Mouse (Mus musculus) liver, embryonic 13.5 days (tissue): ENCODE measurements at regions not wholly inside any gene's neighbourhood (a gene's known extent, or its start where the extent isn't known, plus 50 kb on each side); places are given as distances from the start of the nearest gene placed in this dataset.
"Not testable (repeated sequence)": the region's sequence is repeated elsewhere in the genome, so short reads cannot be mapped to it uniquely, and the experiment has no call there.

Source experiments
- ATAC-seq: fragments of 200-750 bp; cut with Nextera tagmentation; 2 replicates; pipeline ENCODE4 v1.8.0; 2017; ENCODE audit warnings: low read depth, mild to moderate bottlenecking, moderate number of reproducible peaks, moderate library complexity
- DNase-seq: peaks from one replicate; pipeline ENCODE4 v3.0.0; 2022
- H3K27ac ChIP-seq: fragments of 300-500 bp; sonication (generic); 2 replicates; pipeline ENCODE4 v1.5.1; 2015; ENCODE audit warnings: moderate library complexity, mild to moderate bottlenecking, inconsistent platforms
- H3K27me3 ChIP-seq: fragments of 300-500 bp; sonication (generic); 2 replicates; pipeline ENCODE4 v1.6.1; 2015; ENCODE audit warnings: mild to moderate bottlenecking, inconsistent platforms
- H3K36me3 ChIP-seq: fragments of 300-500 bp; sonication (generic); 2 replicates; pipeline ENCODE4 v1.6.1; 2015; ENCODE audit warnings: mild to moderate bottlenecking, inconsistent platforms
- H3K4me1 ChIP-seq: fragments of 300-500 bp; sonication (generic); replicated peaks from 2 replicates; pipeline ENCODE4 v1.6.1; 2015; ENCODE audit warnings: inconsistent platforms
- H3K4me2 ChIP-seq: fragments of 300-500 bp; sonication (generic); 2 replicates; pipeline ENCODE4 v1.6.1; 2015; ENCODE audit warnings: inconsistent platforms, mild to moderate bottlenecking, moderate library complexity
- H3K4me3 ChIP-seq: fragments of 300-500 bp; sonication (generic); replicated peaks from 2 replicates; pipeline ENCODE4 v1.5.1; 2015; ENCODE audit warnings: mild to moderate bottlenecking, inconsistent platforms
- H3K9ac ChIP-seq: fragments of 300-500 bp; sonication (generic); 2 replicates; pipeline ENCODE4 v1.6.1; 2015; ENCODE audit warnings: mild to moderate bottlenecking, inconsistent platforms
- H3K9me3 ChIP-seq: fragments of 300-500 bp; sonication (generic); replicated peaks from 2 replicates; pipeline ENCODE4 v1.6.1; 2016; ENCODE audit warnings: inconsistent platforms
- WGBS: fragments of 180-500 bp; shearing (Covaris S2); methylation state at CpG from one replicate; pipeline ENCODE4 v1.1.7; 2015; ENCODE audit not compliant: insufficient replicate concordance; 5-methylcytosine and 5-hydroxymethylcytosine counted together

- H3K4me1 ChIP-seq, result no peaks in the 10 kb centered on the region
- no peaks in the 10 kb centered on the region for H3K36me3 ChIP-seq
- H3K9me3 ChIP-seq, result no peaks in the 10 kb centered on the region
- no peak overlapping the region for H3K9ac ChIP-seq
- ATAC-seq (no peak), DNase-seq (no peak)
- 66% methylated on average over 10 of the region's 10 CpGs for WGBS
- H3K4me2 ChIP-seq, result no peak overlapping the region
- no peak overlapping the region for H3K27ac ChIP-seq
- H3K4me3 ChIP-seq, result no peak overlapping the region
- H3K27me3 ChIP-seq, result no peaks in the 10 kb centered on the region
Measured at GRCm38 (mm10) chr13:52339156-52339555, 191.9 kb downstream of the Diras2 start.

GRCm38 (mm10) chr13:52341981-52342380 lies 189.1 kb downstream of the Diras2 start:
- Histone ChIP-seq H3K4me3 (no peak overlapping the region), H3K4me1 (no peaks in the 10 kb centered on the region), H3K9me3 (no peaks in the 10 kb centered on the region), H3K9ac (no peak overlapping the region), H3K36me3 (no peaks in the 10 kb centered on the region), H3K4me2 (no peak overlapping the region), H3K27me3 (no peaks in the 10 kb centered on the region), H3K27ac (no peak overlapping the region)
- DNase-seq (no peak), ATAC-seq (no peak)
- WGBS, result 62% methylated on average over 8 of the region's 8 CpGs

- 66% methylated on average over 2 of the region's 2 CpGs for WGBS
- H3K4me3 ChIP-seq, result no peak overlapping the region
- H3K27ac ChIP-seq, result no peak overlapping the region
- H3K27me3 ChIP-seq, result no peaks in the 10 kb centered on the region
- H3K36me3 ChIP-seq, result no peaks in the 10 kb centered on the region
- no peaks in the 10 kb centered on the region for H3K4me1 ChIP-seq
- no peaks in the 10 kb centered on the region for H3K9me3 ChIP-seq
- DNase-seq (no peak), ATAC-seq (no peak)
- no peak overlapping the region for H3K9ac ChIP-seq
- no peak overlapping the region for H3K4me2 ChIP-seq
Measured at GRCm38 (mm10) chr13:52344383-52344782, 186.7 kb downstream of the Diras2 start.

GRCm38 (mm10) chr13:52344853-52345252 lies 186.2 kb downstream of the Diras2 start:
- WGBS, result 77% methylated on average over 3 of the region's 3 CpGs
- ATAC-seq, result no peak
- DNase-seq, result no peak

GRCm38 (mm10) chr13:52345375-52346026 lies 185.6 kb downstream of the Diras2 start:
- no peak overlapping the region for H3K4me3 ChIP-seq
- no peak for ATAC-seq
- H3K9ac ChIP-seq, result no peak overlapping the region
- no peak overlapping the region for H3K27ac ChIP-seq
- H3K4me2 ChIP-seq, result no peak overlapping the region
- DNase-seq, result no peak
- H3K4me1 ChIP-seq, result no peaks in the 10 kb centered on the region
- no peaks in the 10 kb centered on the region for H3K9me3 ChIP-seq
- WGBS, result 50% methylated on average over 13 of the region's 13 CpGs
- no peaks in the 10 kb centered on the region for H3K36me3 ChIP-seq
- H3K27me3 ChIP-seq, result no peaks in the 10 kb centered on the region

More at GRCm38 (mm10) chr13:52344853-52345252, 186.2 kb downstream of the Diras2 start:
- no peaks in the 10 kb centered on the region for H3K36me3 ChIP-seq
- H3K27ac ChIP-seq, result no peak overlapping the region
- H3K27me3 ChIP-seq, result no peaks in the 10 kb centered on the region
- no peak overlapping the region for H3K4me3 ChIP-seq
- H3K9ac ChIP-seq, result no peak overlapping the region
- no peaks in the 10 kb centered on the region for H3K4me1 ChIP-seq
- no peaks in the 10 kb centered on the region for H3K9me3 ChIP-seq
- H3K4me2 ChIP-seq, result no peak overlapping the region

GRCm38 (mm10) chr13:52346027-52346375 lies 185.1 kb downstream of the Diras2 start:
- Histone ChIP-seq H3K36me3 (no peaks in the 10 kb centered on the region), H3K9me3 (no peaks in the 10 kb centered on the region), H3K27me3 (no peaks in the 10 kb centered on the region), H3K4me2 (no peak overlapping the region), H3K27ac (no peak overlapping the region), H3K4me1 (no peaks in the 10 kb centered on the region), H3K4me3 (no peak overlapping the region), H3K9ac (no peak overlapping the region)
- WGBS, result 66% methylated on average over 5 of the region's 5 CpGs
- ATAC-seq, result no peak
- no peak for DNase-seq

GRCm38 (mm10) chr13:52347631-52348030 lies 183.4 kb downstream of the Diras2 start:
- H3K36me3 ChIP-seq, result no peaks in the 10 kb centered on the region
- H3K9me3 ChIP-seq, result no peaks in the 10 kb centered on the region
- ATAC-seq (no peak), DNase-seq (no peak)
- H3K4me3 ChIP-seq, result no peak overlapping the region
- no peaks in the 10 kb centered on the region for H3K4me1 ChIP-seq
- no peak overlapping the region for H3K27ac ChIP-seq
- WGBS, result 35% methylated on average over 2 of the region's 2 CpGs
- no peak overlapping the region for H3K4me2 ChIP-seq
- H3K27me3 ChIP-seq, result no peaks in the 10 kb centered on the region
- no peak overlapping the region for H3K9ac ChIP-seq

GRCm38 (mm10) chr13:52349606-52350005 lies 181.5 kb downstream of the Diras2 start:
- H3K4me1 ChIP-seq, result no peaks in the 10 kb centered on the region
- H3K9me3 ChIP-seq, result no peaks in the 10 kb centered on the region
- 70% methylated on average over 5 of the region's 5 CpGs for WGBS
- H3K27me3 ChIP-seq, result no peaks in the 10 kb centered on the region
- ATAC-seq (no peak), DNase-seq (no peak)
- H3K9ac ChIP-seq, result no peak overlapping the region
- no peak overlapping the region for H3K4me2 ChIP-seq
- H3K27ac ChIP-seq, result no peak overlapping the region
- no peak overlapping the region for H3K4me3 ChIP-seq
- no peaks in the 10 kb centered on the region for H3K36me3 ChIP-seq

GRCm38 (mm10) chr13:52352576-52352975 lies 178.5 kb downstream of the Diras2 start:
- Histone ChIP-seq H3K36me3 (no peaks in the 10 kb centered on the region), H3K27ac (no peak overlapping the region), H3K4me3 (no peak overlapping the region), H3K4me2 (no peak overlapping the region), H3K27me3 (no peaks in the 10 kb centered on the region), H3K9ac (no peak overlapping the region), H3K4me1 (no peaks in the 10 kb centered on the region), H3K9me3 (no peaks in the 10 kb centered on the region)
- no peak for DNase-seq
- no peak for ATAC-seq
- 54% methylated on average over 4 of the region's 4 CpGs for WGBS

GRCm38 (mm10) chr13:52353437-52353836 lies 177.6 kb downstream of the Diras2 start:
- H3K9ac ChIP-seq, result no peak overlapping the region
- H3K4me2 ChIP-seq, result no peak overlapping the region
- no peaks in the 10 kb centered on the region for H3K4me1 ChIP-seq
- H3K4me3 ChIP-seq, result no peak overlapping the region
- WGBS, result 50% methylated on average over 3 of the region's 3 CpGs
- H3K9me3 ChIP-seq, result no peaks in the 10 kb centered on the region
- no peaks in the 10 kb centered on the region for H3K36me3 ChIP-seq
- no peak overlapping the region for H3K27ac ChIP-seq
- DNase-seq (no peak), ATAC-seq (no peak)
- no peaks in the 10 kb centered on the region for H3K27me3 ChIP-seq

- no peak for DNase-seq
- no peak overlapping the region for H3K27ac ChIP-seq
- WGBS, result 60% methylated on average over 2 of the region's 2 CpGs
- H3K27me3 ChIP-seq, result no peaks in the 10 kb centered on the region
- no peak for ATAC-seq
- no peaks in the 10 kb centered on the region for H3K9me3 ChIP-seq
- H3K4me3 ChIP-seq, result no peak overlapping the region
- H3K4me2 ChIP-seq, result no peak overlapping the region
- no peaks in the 10 kb centered on the region for H3K4me1 ChIP-seq
- no peaks in the 10 kb centered on the region for H3K36me3 ChIP-seq
- H3K9ac ChIP-seq, result no peak overlapping the region
Measured at GRCm38 (mm10) chr13:52353966-52354365, 177.1 kb downstream of the Diras2 start.

- not testable (repeated sequence) for DNase-seq, H3K27me3 ChIP-seq, H3K9ac ChIP-seq, H3K36me3 ChIP-seq, H3K4me2 ChIP-seq, H3K9me3 ChIP-seq, H3K4me1 ChIP-seq, ATAC-seq, H3K4me3 ChIP-seq, H3K27ac ChIP-seq
- 73% methylated on average over 4 of the region's 4 CpGs for WGBS
Measured at GRCm38 (mm10) chr13:52355921-52356320, 175.2 kb downstream of the Diras2 start.
